Mouse (Mus musculus) telencephalon, adult 2 months (tissue): ENCODE results near the gene Madcam1.
"Not testable (repeated sequence)": the region's sequence is repeated elsewhere in the genome, so short reads cannot be mapped to it uniquely, and the experiment has no call there.

Experiments
- DNase-seq: peaks from one replicate; pipeline ENCODE4 v3.0.0-alpha.2; 2011; ENCODE audit warnings: low read depth, low spot score

Gene Madcam1

DNA sequence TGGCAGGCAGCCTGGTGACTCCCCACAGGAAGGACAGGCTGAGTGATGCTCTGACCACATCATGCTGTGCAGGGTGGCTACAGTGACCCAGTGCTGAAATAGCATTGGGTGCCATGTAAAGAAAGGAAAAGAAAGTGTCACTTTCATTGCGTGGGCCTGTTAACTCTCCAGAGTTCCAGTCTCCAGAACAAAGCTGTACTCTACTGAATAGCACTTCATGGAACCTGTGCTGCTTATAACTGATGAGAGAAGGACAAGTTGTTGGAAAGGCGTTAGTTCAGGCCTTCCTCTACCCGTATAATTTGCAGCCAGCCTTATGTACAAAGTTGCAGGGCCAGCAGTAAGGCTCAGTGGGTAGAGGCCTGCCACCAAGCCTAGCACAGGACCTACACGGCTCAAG, 24.4 kb downstream of the Madcam1 start, which contains the start of gene Gzmm:
TSS of gene Gzmm (plus strand) at position 301 of the 400 bp plus-strand sequence.
- no peak for DNase-seq

DNA sequence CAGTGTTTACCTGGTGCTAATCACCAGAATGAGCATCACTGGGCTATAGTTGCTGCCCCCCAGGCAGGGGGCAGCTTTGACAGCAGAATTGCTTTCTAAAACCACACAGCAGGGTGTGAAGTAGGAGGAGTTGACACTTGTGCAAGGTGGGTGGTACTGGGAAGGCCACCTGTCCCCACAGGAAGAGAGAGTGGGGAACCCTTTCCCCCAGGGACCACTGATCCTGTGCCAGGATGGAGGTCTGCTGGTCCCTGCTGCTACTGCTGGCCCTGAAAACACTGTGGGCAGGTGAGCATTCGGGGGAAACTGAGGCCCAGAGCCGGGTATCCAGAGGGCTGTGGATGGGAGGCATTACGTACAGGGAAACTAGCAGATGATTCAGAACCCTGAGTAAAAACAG, 24.8 kb downstream of the Madcam1 start:
- no peak for DNase-seq

DNA sequence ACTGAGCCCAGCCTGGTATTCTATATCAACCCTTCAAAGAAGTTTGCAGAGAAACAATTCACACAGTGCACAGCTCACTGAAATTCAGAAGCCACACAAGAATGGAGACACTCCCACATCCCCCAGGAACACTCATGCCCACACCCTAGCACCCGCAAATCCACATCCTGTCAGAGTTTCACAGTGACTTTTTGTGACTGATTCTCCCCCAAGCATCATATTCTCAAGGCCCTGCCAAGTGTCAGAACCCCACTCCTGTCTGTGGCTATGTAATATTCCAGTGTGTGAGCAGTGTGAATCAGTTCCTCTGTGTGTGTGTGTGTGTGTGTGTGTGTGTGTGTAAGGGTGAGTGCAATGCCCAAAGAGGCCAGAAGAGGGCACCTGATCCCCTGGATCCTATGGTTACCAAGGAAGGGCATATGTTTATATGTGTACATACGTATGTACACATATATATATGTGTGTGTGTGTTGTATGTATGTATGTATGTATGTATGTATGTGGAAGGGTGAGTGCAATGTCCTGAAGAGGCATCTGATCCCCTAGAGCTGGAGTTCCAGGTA, 27.7 kb downstream of the Madcam1 start:
- DNase-seq, result no peak

DNA sequence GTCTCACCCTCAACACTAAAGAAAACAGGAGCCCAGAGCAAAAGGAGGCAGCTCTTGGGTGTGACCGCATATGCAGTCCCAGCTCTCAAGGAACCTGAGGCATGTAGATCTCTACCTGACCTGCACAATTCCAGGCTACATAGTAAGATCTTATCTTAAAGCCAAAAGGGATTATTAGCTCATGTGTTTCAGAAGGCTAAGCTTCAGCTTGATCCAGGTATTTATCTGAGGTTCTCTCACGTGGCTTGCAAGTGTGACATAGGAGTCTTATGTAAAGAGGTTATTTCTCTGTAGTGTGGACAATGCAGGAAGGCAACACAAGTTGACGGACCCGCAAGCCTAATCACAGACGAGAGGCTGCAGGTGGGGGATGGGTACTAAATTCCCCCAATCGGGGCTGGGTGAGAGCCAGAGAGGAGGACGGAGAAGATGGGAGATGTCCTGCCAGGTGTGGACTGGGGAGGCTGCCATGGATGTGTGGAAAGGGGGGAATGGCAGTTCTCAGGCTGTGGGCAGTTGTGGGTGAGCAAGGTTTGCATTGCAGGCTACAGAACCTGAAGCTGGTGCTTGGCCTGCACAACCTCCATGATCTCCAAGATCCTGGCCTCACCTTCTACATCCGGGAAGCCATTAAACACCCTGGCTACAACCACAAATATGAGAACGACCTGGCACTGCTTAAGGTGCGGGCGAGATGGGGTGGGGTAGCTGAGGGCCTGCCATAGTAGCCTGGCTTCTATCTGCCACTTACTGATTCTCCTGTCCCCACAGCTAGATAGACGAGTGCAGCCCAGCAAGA, 29.4 kb downstream of the Madcam1 start:
- no peak for DNase-seq

DNA sequence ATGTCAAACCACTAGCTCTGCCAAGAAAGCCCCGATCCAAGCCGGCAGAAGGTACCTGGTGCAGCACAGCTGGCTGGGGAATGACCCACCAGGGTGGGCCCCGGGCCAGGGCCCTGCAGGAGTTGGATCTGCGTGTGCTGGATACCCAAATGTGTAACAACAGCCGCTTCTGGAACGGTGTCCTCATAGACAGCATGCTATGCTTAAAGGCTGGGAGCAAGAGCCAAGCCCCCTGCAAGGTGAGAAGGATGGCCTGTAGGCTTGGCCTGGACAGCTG, 30.0 kb downstream of the Madcam1 start:
- no peak for DNase-seq

DNA sequence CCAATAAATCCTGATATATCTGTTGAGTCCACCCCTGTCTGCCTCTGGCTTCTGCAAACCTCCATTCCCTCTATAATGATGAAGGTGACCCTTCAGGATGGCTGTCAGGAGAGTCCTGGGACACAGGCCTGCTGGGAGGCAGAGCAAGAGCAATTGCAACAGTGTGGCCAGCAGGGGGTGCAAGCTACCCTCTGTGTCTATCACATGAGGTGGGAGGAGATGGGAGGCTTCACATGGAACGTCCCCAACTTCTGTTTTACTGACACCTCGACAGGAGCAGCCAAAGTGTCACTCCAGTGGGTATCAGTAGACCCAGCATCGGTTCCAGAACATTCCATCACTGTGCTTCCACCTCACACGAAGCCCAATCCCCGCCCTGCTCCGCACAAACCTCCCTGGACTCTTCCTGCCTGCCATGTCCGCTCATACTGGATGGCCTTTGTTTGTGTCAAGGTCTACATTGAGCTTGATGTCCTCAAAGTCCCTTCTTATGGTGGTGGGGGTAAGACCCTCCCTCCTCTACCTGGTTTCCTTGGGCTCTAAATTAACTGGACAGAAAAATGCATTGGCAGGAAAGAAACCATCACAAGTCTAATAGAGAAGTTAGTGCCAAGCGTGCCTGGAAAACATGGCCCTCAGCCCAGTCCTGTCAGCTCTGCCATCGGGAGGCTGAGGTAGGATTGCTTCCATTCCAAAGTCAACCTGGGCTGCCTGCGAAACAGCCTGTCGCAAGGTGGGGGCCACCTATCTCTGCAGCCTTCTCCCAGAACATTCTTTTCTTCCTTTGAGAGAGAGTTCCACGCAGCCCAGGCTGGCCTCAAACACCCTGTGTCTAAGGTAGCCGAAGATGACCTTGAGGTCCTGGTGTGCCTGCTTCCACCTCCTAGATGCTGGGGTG, 31.1 kb downstream of the Madcam1 start:
- peak; percentile 50 for DNase-seq

DNA sequence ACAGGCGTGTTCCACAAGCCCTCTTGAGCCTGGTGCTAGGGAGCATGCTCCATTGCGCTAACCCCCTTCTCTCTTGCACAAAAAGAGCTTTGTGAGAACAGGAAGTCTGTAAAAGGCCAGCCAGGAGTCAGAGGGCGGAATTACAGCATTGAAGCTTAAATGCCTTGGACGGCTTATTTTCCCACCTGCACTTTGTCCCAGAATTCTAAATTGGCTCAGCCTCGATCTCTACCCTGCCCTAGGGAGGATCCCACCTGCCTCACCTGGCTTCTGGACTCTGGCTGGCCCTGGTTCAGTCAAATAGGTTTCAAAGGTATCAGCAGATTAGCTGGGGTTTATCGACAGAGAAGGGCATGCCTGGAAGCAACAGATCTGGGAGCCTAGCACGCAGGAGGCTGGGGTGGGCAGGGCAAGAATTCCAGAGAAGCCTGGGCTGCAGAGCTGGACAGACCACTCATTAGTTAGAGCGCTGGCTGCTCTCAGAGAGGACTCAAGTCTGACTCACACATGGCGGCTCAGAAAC, 31.8 kb downstream of the Madcam1 start:
- no peak for DNase-seq

DNA sequence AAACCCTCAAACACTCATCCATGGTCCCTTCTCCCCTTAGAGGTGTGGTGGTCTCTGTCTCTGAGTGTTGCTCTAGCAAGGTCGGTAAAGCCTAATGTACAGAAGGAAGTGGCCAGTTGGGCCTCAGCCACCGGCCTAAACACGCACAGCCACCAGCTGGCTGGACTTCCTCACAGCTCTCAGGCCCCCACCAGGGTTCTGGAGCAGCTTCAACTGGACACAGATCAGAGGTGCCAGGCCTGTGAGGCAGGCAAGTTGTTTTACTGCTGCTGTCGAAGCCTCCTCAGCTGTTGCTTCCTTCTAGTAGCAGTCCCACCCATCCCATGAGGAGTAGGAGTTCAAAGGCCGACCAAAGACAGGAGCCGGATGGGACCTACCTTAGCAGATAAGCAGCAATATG, 33.6 kb downstream of the Madcam1 start:
- DNase-seq, result no peak

DNA sequence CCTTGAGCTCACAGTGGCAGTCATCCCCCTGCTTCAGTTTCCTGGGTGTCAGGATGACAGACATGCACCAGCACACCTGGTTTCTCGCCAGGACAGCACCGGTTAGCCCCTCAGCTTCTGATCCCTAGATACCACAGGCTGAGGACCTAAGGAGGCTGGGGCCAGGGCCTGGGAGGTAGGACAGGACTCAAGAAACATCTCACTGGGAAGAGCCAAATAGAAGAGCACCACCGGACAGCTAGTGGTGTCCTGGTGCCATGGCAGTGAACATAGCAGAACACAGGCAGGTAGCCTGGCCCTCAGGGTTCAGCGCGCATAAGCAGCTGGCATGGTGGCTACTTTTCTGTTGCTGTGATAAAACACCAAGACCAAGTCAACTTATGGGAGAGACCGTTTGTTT, 34.1 kb downstream of the Madcam1 start:
- DNase-seq, result no peak

DNA sequence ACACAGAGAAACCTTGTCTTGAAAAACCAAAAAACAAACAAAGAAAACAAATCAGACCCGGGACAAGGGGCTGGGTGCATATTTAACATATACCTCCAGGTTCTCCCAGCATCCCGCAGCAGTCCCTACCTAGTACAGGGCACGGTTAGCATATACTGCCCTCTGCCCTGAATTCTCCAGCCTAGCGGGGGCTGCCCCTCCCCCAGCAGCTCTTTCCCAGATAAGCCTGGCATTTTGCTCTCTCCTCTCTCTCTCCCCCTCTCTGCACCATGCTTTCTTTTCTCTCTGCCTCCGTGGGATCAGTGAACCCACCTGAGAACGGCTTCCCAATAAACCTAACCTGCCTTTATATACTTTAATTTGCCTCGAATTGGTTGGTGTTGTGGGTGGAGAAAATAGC, 36.3 kb downstream of the Madcam1 start:
- DNase-seq, result no peak

DNA sequence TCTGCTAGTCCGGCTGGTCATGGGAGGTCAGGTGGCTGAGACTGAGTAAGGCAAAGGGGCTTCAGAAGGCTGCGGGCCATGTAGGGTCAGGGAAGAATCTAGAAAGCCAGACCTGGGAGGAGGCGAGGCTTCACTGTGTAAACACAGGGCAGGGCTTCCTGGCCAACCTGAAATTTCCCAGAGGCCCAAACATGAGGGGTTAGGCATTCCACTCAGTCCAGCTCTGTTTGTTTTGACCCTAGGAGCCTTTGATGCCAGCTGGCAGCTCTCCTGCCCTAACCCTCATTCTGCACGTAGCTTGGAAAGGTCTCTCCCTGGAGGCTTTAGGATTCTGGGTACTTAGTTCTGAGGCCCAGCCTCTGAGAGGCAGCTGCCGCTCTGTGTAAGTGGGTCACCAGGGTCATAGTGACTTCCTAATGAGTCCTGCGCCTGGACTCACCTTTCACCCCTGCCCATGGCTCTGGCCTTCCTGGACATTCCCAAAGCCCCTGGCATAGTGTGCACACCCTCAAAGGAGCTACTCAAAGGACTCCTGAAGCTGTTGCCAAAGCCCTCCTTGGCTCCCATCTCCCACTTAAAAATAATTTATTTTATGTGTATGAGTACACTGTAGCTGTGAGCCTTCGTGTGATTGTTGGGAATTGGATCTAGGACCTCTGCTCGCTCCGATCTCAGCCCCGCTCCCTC, 37.2 kb downstream of the Madcam1 start:
- no peak for DNase-seq

DNA sequence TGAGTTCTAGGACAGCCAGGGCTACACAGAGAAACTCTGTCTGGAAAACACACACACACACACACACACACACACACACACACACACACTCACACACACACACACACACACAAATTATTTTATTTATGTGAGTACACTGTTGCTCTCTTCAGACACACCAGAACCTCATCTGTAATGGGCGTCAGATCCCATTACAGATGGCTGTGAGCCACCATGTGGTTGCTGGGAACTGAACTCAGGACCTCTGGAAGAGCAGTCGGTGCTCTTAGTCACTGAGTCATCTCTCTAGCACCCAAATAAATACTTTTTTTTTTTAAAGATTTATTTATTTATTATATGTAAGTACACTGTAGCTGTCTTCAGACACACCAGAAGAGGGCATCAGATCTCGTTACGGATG, 38.6 kb downstream of the Madcam1 start:
- not testable (repeated sequence) for DNase-seq

DNA sequence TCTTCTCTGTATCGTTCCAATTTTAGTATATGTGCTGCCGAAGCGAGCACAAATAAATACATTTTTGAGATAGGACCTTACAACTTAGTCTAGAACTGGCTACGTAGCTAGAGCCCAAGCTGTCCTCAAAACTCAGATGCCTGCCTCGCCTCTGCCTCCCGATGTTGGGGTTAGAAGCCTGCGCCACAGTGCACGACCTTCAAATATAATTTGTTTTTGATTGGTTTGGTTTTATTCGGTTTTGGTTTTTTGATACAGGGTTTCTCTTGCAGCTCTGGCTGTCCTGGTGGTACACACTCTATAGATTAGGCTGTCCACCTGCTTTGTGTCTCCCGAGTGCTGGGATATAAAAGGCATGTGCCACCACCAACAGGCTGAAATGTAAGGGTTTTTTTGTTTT, 39.2 kb downstream of the Madcam1 start:
- DNase-seq, result no peak

DNA sequence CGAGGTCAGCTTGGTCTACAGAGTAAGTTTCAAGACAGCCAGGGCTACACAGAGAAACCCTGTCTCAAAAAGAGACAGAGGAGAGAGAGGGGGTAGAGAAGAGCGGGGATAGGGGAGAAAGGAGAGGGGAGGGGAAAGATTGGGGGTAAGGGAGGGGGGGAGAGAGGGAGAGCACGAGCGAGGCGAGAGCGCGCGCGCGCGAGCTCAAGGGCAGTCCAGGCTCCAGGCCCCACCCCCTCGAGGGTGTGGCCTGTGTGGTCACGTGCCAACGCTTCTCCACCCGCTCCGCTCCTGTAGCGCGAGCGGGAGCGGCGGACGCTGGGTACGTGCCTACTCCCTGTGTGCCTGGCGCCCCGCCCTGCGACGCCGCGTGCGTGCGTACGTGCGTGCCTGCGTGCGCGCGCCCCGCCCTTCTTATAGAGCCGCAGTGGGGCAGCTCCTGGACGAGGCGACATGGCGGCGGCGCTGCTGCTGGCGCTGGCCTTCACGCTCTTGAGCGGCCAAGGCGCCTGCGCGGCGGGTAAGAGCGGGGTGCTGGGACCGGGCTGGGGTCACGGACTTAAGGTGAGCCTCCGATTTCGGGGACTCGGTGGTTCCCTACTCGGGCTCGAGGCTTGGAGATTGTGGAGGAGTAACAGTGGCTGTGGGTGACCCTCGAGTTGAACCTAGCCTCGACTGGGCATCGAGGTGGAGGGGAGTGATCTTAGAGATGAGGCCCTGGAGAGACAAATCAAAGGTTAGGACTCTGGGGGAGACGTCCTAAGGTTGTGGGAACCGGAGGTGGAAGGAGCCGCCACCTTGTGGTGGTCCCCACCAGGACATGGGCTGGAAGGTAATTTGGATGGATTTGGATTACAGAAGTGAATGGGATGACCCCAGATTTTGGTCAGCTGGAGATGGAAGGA, 40.0 kb downstream of the Madcam1 start, which contains the start of gene Bsg:
TSS of gene Bsg (plus strand) at position 427 of the 905 bp plus-strand sequence.
- peak; percentile 96 for DNase-seq

DNA sequence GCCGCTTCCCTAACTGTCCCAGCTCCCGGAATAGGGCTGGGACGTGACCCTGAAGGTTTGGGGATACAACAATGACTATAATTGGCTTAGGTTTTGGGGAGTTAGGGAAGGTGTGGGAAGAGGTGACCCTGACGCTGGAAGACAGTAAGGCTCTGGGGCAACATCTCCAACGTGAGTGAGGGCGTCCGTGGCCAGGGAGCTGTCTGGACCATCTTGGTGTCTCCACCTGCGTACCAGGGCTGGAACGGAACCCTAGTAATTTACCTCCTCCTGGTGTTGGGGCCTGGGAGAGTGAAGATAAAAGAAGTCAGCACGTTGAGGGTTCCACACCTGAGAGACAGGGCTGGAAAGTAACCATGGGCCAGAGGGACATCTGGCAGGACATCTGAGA, 40.6 kb downstream of the Madcam1 start:
- DNase-seq, result no peak

DNA sequence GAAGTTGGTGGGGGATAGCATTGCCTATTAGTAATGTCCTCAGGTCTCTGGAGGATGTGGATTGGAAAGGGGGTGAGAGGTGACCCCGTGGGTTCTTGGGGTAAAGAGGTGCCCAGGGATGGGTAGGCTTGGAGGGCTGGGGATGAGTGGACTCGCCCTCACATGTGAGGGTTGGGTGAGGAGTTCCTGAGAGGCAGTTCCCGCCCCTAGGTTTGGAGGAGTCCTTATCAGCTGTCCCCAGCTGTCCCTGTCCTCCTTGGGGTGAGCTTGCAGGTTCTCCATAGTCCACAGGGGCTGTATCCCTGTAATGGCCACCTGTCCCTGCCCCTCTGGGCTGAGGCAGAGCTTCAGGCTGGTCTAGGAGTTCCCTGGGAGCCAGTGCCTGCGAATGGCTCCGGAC, 41.6 kb downstream of the Madcam1 start:
- no peak for DNase-seq

DNA sequence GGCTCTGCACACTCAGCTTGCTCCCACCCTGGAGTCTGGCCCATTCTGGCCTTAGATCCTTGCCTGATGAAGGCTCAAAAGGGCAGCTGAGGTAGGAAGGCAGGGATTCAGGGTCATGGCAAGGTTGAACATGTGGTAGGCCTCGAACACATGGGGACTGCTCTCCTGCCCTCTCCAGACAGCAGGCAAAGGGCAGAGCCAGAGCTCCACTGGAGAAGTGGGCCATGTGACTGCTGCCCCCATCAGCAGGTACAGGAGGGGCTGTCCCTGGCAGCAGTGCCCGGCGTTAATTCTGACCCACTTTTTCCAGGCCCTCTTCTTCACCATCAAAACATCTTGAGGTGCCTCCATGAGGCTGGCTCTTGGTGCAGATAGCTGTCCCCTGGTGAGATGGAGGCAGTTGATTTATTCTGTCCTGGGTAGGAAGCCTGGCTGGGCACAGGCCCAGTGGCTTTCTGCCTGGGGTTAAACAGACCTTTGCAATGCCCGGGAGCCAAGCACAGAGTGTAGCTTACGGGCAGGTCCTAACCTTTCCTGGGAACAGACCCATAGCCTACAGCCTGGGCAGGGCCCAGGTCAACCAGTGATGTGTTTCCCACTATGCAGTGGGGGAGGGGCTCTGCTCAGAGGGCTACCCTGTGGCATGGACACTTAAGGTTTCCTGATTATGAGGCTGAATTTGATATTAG, 42.2 kb downstream of the Madcam1 start:
- DNase-seq, result no peak

DNA sequence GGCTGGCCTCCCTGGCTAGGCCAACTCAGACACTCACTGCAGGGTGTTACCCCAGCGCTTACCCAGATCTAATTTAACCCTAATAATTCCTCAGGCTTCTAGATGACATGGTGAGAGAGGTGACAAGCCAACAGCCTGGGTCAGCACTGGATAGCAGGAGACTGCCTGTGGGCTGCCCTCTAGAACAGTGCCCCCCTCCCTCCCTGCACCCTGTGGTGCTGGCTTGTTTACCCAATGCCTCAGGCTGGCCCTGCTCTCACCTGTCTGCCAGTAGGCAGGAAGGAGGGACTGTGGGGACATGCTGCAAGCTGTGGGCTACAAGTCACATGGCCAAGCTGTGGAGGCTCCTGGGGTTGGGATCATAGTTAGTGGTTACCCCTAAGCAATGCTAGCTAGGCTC, 42.8 kb downstream of the Madcam1 start:
- DNase-seq, result no peak

DNA sequence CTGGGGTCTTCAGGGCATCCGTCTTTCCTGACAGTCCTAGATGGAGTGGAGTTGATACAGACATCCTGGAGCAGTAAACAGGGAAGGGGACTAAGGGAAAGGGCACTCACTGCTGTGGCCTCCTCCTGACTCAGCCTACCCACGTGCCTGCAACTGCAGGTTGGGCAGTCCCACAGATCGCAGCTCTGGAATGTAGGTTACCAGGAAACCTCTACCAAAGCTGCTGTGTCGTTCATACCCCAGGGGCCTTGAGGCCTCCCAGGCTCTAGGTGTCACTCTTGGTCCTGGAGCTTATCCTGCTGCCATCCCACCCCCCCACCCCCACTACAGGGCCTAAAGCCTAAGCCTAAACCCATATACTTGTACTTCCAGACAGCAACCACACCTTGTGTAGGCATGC, 43.4 kb downstream of the Madcam1 start:
- DNase-seq, result no peak

DNA sequence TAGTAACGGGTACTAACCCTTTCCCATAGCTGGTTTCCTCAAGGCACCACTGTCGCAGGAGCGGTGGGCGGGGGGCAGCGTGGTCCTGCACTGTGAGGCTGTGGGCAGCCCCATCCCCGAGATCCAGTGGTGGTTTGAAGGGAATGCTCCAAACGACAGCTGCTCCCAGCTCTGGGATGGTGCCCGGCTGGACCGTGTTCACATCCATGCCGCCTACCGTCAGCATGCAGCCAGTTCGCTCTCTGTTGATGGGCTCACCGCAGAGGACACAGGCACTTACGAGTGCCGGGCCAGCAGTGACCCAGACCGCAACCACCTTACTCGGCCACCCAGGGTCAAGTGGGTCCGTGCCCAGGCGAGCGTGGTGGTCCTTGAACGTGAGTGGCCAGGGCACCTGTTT, 44.3 kb downstream of the Madcam1 start:
- DNase-seq, result no peak
